8 mouse cellular contexts compared by ENCODE assay signal in the genomic region with DNA sequence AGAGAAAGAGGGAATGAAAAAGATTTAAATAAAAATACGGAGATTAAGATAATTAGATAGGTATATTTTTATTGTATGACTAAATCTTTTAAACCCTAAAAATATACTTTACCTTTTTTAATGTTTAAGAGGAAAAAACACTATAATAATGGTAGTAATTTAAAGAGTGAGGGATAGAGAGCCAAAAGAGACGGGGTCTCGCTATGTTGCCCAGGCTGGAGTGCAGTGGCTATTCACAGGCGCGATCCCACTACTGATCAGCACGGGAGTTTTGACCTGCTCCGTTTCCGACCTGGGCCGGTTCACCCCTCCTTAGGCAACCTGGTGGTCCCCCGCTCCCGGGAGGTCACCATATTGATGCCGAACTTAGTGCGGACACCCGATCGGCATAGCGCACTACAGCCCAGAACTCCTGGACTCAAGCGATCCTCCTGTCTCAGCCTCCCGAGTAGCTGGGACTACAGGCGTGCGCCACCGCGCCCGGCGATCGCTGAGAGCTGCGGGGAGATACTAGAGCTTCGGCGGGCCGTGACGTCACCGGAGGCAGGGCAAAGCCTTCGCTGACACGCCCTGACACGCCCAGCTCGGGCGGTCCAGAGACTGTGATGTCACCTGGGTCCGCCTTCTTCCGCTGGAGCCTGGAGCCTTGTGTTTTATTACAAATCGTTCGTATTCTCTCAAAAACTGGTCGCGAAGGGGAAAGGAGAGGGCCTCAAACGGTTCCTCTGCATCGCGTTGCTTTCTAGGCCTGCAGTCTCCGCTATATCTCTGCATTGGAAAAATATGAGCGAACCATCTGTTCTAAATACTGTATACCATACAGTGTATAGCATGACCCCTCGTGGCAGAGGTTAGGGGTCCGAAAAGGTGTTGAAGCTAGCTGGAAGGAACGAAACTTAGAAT. TPM values are rescaled to one million over a fixed set of nuclear protein-coding genes. Genes with fewer than 3 reads are reported as not detected.
A peak's percentile ranks its signal among the peaks of the same experiment; 100 is the strongest.
DNase-seq lines count a peak whose midpoint lies in the region; ATAC-seq and TF ChIP-seq lines count a peak whose summit lies in the region.
"Not testable (repeated sequence)": the region's sequence is repeated elsewhere in the genome, so short reads cannot be mapped to it uniquely, and the experiment has no call there.

No protein-coding gene starts in this region.

- peak overlapping the region; percentile 92 for H3K27ac ChIP-seq in heart, embryonic 12.5 days (ENCODE audit: poor library complexity, severe bottlenecking)
- H3K27ac ChIP-seq in kidney, postnatal 0 days, result peak overlapping the region; percentile 95
- peak overlapping the region; percentile 98 for H3K27ac ChIP-seq in liver, embryonic 11.5 days (ENCODE audit: low read depth, low read length)
- peak overlapping the region; percentile 99 for H3K27ac ChIP-seq in stomach, embryonic 14.5 days (ENCODE audit: low read length)

- ATAC-seq in heart, embryonic 12.5 days (ENCODE audit: insufficient number of reproducible peaks, low FRiP score), result peak; percentile 97
- ATAC-seq in kidney, postnatal 0 days (replicated peaks; ENCODE audit: low FRiP score, low read depth), result peak; percentile 96
- ATAC-seq in liver, embryonic 11.5 days (replicated peaks; ENCODE audit: low FRiP score), result peak; percentile 87
- ATAC-seq in stomach, embryonic 14.5 days (ENCODE audit: insufficient number of reproducible peaks, insufficient read depth, low FRiP score, low read depth), result peak; percentile 93

- not testable (repeated sequence) for TF ChIP-seq CTCF in C2C12 (IDR thresholded peaks at IDR 0.05; ENCODE audit: control insufficient read depth, insufficient read depth, insufficient read length); brain, embryonic 14.5 days (IDR thresholded peaks at IDR 0.05; ENCODE audit: borderline replicate concordance, extremely low read depth, insufficient read depth, insufficient read length); kidney, postnatal 0 days (IDR thresholded peaks at IDR 0.05; ENCODE audit: low read depth)

- H3K79me2 ChIP-seq in C2C12 (ENCODE audit: control insufficient read depth, insufficient read depth), result not testable (repeated sequence)

- H3K79me3 ChIP-seq in C2C12 (ENCODE audit: low read depth), result not testable (repeated sequence)

- H3K4me3 ChIP-seq in C2C12 (ENCODE audit: insufficient read depth, poor library complexity, severe bottlenecking), result peak overlapping the region; percentile 37
- H3K4me3 ChIP-seq in erythroblast, embryonic 14.5 days (replicated peaks), result peak overlapping the region; percentile 81
- peak overlapping the region; percentile 56 for H3K4me3 ChIP-seq in heart, embryonic 12.5 days
- H3K4me3 ChIP-seq in kidney, postnatal 0 days (replicated peaks; ENCODE audit: low read depth, low read length), result peak overlapping the region; percentile 51
- H3K4me3 ChIP-seq in liver, embryonic 11.5 days (ENCODE audit: low read depth, low read length), result peak overlapping the region; percentile 64
- peak overlapping the region; percentile 45 for H3K4me3 ChIP-seq in stomach, embryonic 14.5 days (ENCODE audit: low read depth, low read length)

- TF ChIP-seq POLR2A in brain, embryonic 14.5 days (IDR thresholded peaks at IDR 0.05; ENCODE audit: borderline replicate concordance, extremely low read depth, insufficient read depth, insufficient read length, poor library complexity, severe bottlenecking), result not testable (repeated sequence)

- WGBS in heart, embryonic 12.5 days, result under 1% methylated on average over 43 of the region's 50 CpGs
- under 1% methylated on average over 39 of the region's 50 CpGs for WGBS in kidney, postnatal 0 days
- WGBS in liver, embryonic 11.5 days, result under 1% methylated on average over 39 of the region's 50 CpGs
- WGBS in stomach, embryonic 14.5 days, result under 1% methylated on average over 40 of the region's 50 CpGs

- H3ac ChIP-seq in C2C12 (ENCODE audit: control insufficient read depth, insufficient read length, low read depth), result peak overlapping the region; percentile 59

- H3K9me3 ChIP-seq in erythroblast, embryonic 14.5 days (ENCODE audit: control insufficient read depth, low read length); heart, embryonic 12.5 days (replicated peaks); kidney, postnatal 0 days (replicated peaks; ENCODE audit: low read length); liver, embryonic 11.5 days (ENCODE audit: control insufficient read depth, low read length); stomach, embryonic 14.5 days (ENCODE audit: control insufficient read depth, low read depth, low read length): not testable (repeated sequence)

- DNase-seq in brain, embryonic 14.5 days (ENCODE audit: low read depth), result peak; percentile 99
- DNase-seq in kidney, postnatal 0 days (ENCODE audit: low spot score), result peak; percentile 99
- peak; percentile 100 for DNase-seq in liver, embryonic 11.5 days (ENCODE audit: low spot score)
- peak; percentile 100 for DNase-seq in naive thymus-derived CD4-positive, alpha-beta T cell, adult 2 months (ENCODE audit: low read depth)

- not testable (repeated sequence) for H3K36me3 ChIP-seq in C2C12 (ENCODE audit: control insufficient read depth, insufficient read depth); erythroblast, embryonic 14.5 days (ENCODE audit: control insufficient read depth); heart, embryonic 12.5 days; kidney, postnatal 0 days (ENCODE audit: insufficient read depth, low read length); liver, embryonic 11.5 days (ENCODE audit: control insufficient read depth, insufficient read depth, low read length); stomach, embryonic 14.5 days (ENCODE audit: control insufficient read depth, insufficient read depth, low read length)

- H3K4me2 ChIP-seq in heart, embryonic 12.5 days, result peak overlapping the region; percentile 78
- peak overlapping the region; percentile 71 for H3K4me2 ChIP-seq in kidney, postnatal 0 days (ENCODE audit: low read length)
- H3K4me2 ChIP-seq in liver, embryonic 11.5 days, result peak overlapping the region; percentile 94
- peak overlapping the region; percentile 84 for H3K4me2 ChIP-seq in stomach, embryonic 14.5 days (replicated peaks; ENCODE audit: low read depth, low read length)

- H3K9ac ChIP-seq in heart, embryonic 12.5 days, result peak overlapping the region; percentile 60
- peak overlapping the region; percentile 63; the same call in 1 of the 2 replicates for H3K9ac ChIP-seq in kidney, postnatal 0 days (ENCODE audit: low read depth, low read length)
- peak overlapping the region; percentile 76 for H3K9ac ChIP-seq in liver, embryonic 11.5 days (ENCODE audit: low read depth, low read length)
- H3K9ac ChIP-seq in stomach, embryonic 14.5 days (replicated peaks; ENCODE audit: low read depth, low read length), result peak overlapping the region; percentile 45

- not testable (repeated sequence) for H3K27me3 ChIP-seq in C2C12 (ENCODE audit: control insufficient read depth, insufficient read depth, insufficient read length); erythroblast, embryonic 14.5 days (ENCODE audit: control insufficient read depth); heart, embryonic 12.5 days (replicated peaks); kidney, postnatal 0 days (ENCODE audit: insufficient read depth, low read length); liver, embryonic 11.5 days (replicated peaks; ENCODE audit: control insufficient read depth, insufficient read depth, low read length); stomach, embryonic 14.5 days (ENCODE audit: control insufficient read depth, insufficient read depth, low read length)

- peaks cover 52% of the 10 kb centered on the region for H3K4me1 ChIP-seq in erythroblast, embryonic 14.5 days (ENCODE audit: control insufficient read depth)
- not testable (repeated sequence) for H3K4me1 ChIP-seq in heart, embryonic 12.5 days (replicated peaks); kidney, postnatal 0 days (replicated peaks; ENCODE audit: insufficient read depth, low read length); stomach, embryonic 14.5 days (ENCODE audit: control insufficient read depth, insufficient read depth, low read length)
- H3K4me1 ChIP-seq in liver, embryonic 11.5 days (replicated peaks; ENCODE audit: control insufficient read depth, insufficient read depth, low read length), result peaks cover 15% of the 10 kb centered on the region

TF ChIP-seq in C2C12, 6 proteins besides CTCF, POLR2A, EP300 and RAD21:
- peak; percentile 36 for TF ChIP-seq MAX (IDR thresholded peaks at IDR 0.05)

RNA-seq across cellular contexts. Expression of gene Nemf, which starts 4.3 kb away (rescaled TPM):
- 6.4 TPM for polyA plus RNA-seq in C2C12 (2012; fragmentation: generic; extraction: Trizol)
- 31.3 and 35.9 TPM in 2 replicates for polyA plus RNA-seq in brain, embryonic 14.5 days (2012; rRNA removed)
- 0.12 and 0.79 TPM in 2 replicates for polyA plus RNA-seq in erythroblast, embryonic 14.5 days (2012)
- polyA plus RNA-seq in heart, embryonic 12.5 days (2016; fragmentation: Nextera tagmentation; extraction: Ambion mirVana), result 69.5 and 71.0 TPM in 2 replicates
- 66.8 and 69.9 TPM in 2 replicates for polyA plus RNA-seq in kidney, postnatal 0 days (2015; fragmentation: Nextera tagmentation; extraction: Ambion mirVana)
- polyA plus RNA-seq in liver, embryonic 11.5 days (2014; fragmentation: Nextera tagmentation; extraction: Ambion mirVana), result 74.7 and 81.7 TPM in 2 replicates
- 99.9 and 114 TPM in 2 replicates for polyA plus RNA-seq in stomach, embryonic 14.5 days (2014; fragmentation: Nextera tagmentation; extraction: Ambion mirVana)

RNA-seq across cellular contexts. Expression of gene Arf6, which starts 10.7 kb away (rescaled TPM):
- polyA plus RNA-seq in C2C12 (2012; fragmentation: generic; extraction: Trizol), result 87.3 TPM
- 67.8 and 72.2 TPM in 2 replicates for polyA plus RNA-seq in brain, embryonic 14.5 days (2012; rRNA removed)
- polyA plus RNA-seq in erythroblast, embryonic 14.5 days (2012), result 24.7 and 27.9 TPM in 2 replicates
- 53.9 and 55.7 TPM in 2 replicates for polyA plus RNA-seq in heart, embryonic 12.5 days (2016; fragmentation: Nextera tagmentation; extraction: Ambion mirVana)
- 56.2 and 70.7 TPM in 2 replicates for polyA plus RNA-seq in kidney, postnatal 0 days (2015; fragmentation: Nextera tagmentation; extraction: Ambion mirVana)
- polyA plus RNA-seq in liver, embryonic 11.5 days (2014; fragmentation: Nextera tagmentation; extraction: Ambion mirVana), result 65.1 and 68.1 TPM in 2 replicates
- polyA plus RNA-seq in stomach, embryonic 14.5 days (2014; fragmentation: Nextera tagmentation; extraction: Ambion mirVana), result 57.1 and 63.8 TPM in 2 replicates

RNA-seq across cellular contexts. Expression of gene Gm9887, which starts 11.0 kb away (rescaled TPM):
- polyA plus RNA-seq in C2C12 (2012; fragmentation: generic; extraction: Trizol), result 6.5 TPM
- polyA plus RNA-seq in brain, embryonic 14.5 days (2012; rRNA removed), result 0.36 and 0.39 TPM in 2 replicates
- polyA plus RNA-seq in erythroblast, embryonic 14.5 days (2012), result 0.23 and 0.28 TPM in 2 replicates
- polyA plus RNA-seq in heart, embryonic 12.5 days (2016; fragmentation: Nextera tagmentation; extraction: Ambion mirVana), result 1.1 and 2.4 TPM in 2 replicates
- polyA plus RNA-seq in kidney, postnatal 0 days (2015; fragmentation: Nextera tagmentation; extraction: Ambion mirVana), result 1.3 and 3.2 TPM in 2 replicates
- polyA plus RNA-seq in liver, embryonic 11.5 days (2014; fragmentation: Nextera tagmentation; extraction: Ambion mirVana), result 1.3 and 1.7 TPM in 2 replicates
- polyA plus RNA-seq in stomach, embryonic 14.5 days (2014; fragmentation: Nextera tagmentation; extraction: Ambion mirVana), result 0.74 and 2.2 TPM in 2 replicates

Comparison
In these comparisons a context has a peak if more than half of its experiments do, and no peak if none do; other contexts are left out.
1. Peak in every context shown above with its lines: DNase-seq, ATAC-seq, H3K4me3 ChIP-seq and H3K27ac ChIP-seq.